Mouse (Mus musculus) megakaryocyte, embryonic 14.5 days (primary cell): ENCODE data around the gene Wdr34.

Experiments used
- FLI1 ChIP-seq: IDR thresholded peaks from 2 replicates; pipeline ENCODE4 v1.6.1; 2012; ENCODE audit warnings: low read length, inconsistent platforms, mixed read lengths
- GATA1 ChIP-seq: IDR thresholded peaks from 3 replicates; pipeline ENCODE4 v1.6.1; 2012; ENCODE audit warnings: mixed read lengths, low read length, inconsistent platforms, borderline replicate concordance

DNA sequence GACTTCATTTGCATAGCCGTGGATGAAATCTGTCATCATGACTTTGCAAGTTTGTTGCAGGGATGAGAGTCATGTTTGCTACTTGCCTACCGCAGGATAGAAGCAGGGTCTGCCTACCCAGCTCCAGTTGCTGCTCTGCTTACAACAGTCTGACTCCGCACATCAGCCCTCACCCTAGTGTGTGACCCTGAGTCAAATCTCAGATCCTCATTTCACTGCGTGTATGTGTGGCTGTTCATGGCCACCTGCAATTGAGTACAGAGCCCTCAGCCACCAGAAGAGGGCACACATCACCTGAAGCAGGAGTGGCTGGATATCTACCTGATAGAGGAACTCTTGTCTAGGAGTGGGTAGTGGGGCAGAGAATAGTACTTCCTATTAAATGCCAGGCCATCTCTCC is 38.6 kb upstream of the Wdr34 start:
- TF ChIP-seq GATA1 (no peak), FLI1 (no peak)
